Mouse (Mus musculus) 3134 (cell line): ENCODE results near the gene Gm28539.

Source experiments
- DNase-seq: peaks from one replicate; pipeline ENCODE4 v3.0.0-alpha.2; 2011; ENCODE audit warnings: low spot score; ENCODE audit not compliant: insufficient read length; ENCODE audit errors: extremely low read depth

The Gm28539 gene

GRCm38 (mm10) chr16:18836468-18837208 is at the start of gene Gm28539, which contains the start of gene 2510002D24Rik:
TSS of gene Gm28539 (plus strand) at chr16:18836584.
TSS of gene 2510002D24Rik (plus strand) at chr16:18836578.
- peak; percentile 89 for DNase-seq

- no peak for DNase-seq
Measured at GRCm38 (mm10) chr16:18786652-18787051, 49.7 kb upstream of the Gm28539 start.

GRCm38 (mm10) chr16:18788627-18789406 is 47.6 kb upstream of the Gm28539 start:
- DNase-seq, result peak; percentile 58

GRCm38 (mm10) chr16:18795223-18795899 is 41.0 kb upstream of the Gm28539 start:
- DNase-seq, result peak; percentile 88

GRCm38 (mm10) chr16:18796645-18797044 is 39.7 kb upstream of the Gm28539 start:
- peak; percentile 62 for DNase-seq

- no peak for DNase-seq
Measured at GRCm38 (mm10) chr16:18798151-18798550, 38.2 kb upstream of the Gm28539 start.

GRCm38 (mm10) chr16:18798841-18799240 is 37.5 kb upstream of the Gm28539 start:
- DNase-seq, result no peak

GRCm38 (mm10) chr16:18805746-18806145 is 30.6 kb upstream of the Gm28539 start:
- DNase-seq, result no peak

GRCm38 (mm10) chr16:18809001-18809400 is 27.4 kb upstream of the Gm28539 start:
- no peak for DNase-seq

GRCm38 (mm10) chr16:18811032-18811431 is 25.4 kb upstream of the Gm28539 start:
- no peak for DNase-seq

GRCm38 (mm10) chr16:18811468-18812384 is 24.7 kb upstream of the Gm28539 start, which contains the start of the genes Ufd1 and Cdc45:
TSS of gene Ufd1 (plus strand) at chr16:18811779.
TSS of gene Cdc45 (minus strand) at chr16:18811987.
- DNase-seq, result peak; percentile 92

GRCm38 (mm10) chr16:18812385-18812910 is 23.9 kb upstream of the Gm28539 start:
- no peak for DNase-seq

GRCm38 (mm10) chr16:18822356-18822755 is 14.0 kb upstream of the Gm28539 start:
- DNase-seq, result no peak

- no peak for DNase-seq
Measured at GRCm38 (mm10) chr16:18822925-18823324, 13.5 kb upstream of the Gm28539 start.

GRCm38 (mm10) chr16:18828630-18829029 is 7.8 kb upstream of the Gm28539 start:
- no peak for DNase-seq

GRCm38 (mm10) chr16:18829102-18829501 is 7.3 kb upstream of the Gm28539 start:
- no peak for DNase-seq

GRCm38 (mm10) chr16:18833486-18833885 is 2.9 kb upstream of the Gm28539 start:
- DNase-seq, result no peak

GRCm38 (mm10) chr16:18836073-18836467 is 314 bp upstream of the Gm28539 start:
- DNase-seq, result no peak

- no peak for DNase-seq
Measured at GRCm38 (mm10) chr16:18838346-18838745, 2.0 kb downstream of the Gm28539 start.

GRCm38 (mm10) chr16:18846301-18846820 is 10.0 kb downstream of the Gm28539 start:
- no peak for DNase-seq
